Mouse (Mus musculus) ES-Bruce4 (cell line): ENCODE measurements around the gene Fam83g. TPM values are rescaled to one million over a fixed set of nuclear protein-coding genes. Genes with fewer than 3 reads are reported as not detected.

Source experiments
- H3K27ac ChIP-seq: 2 replicates; pipeline ENCODE4 v1.5.1; 2012; ENCODE audit warnings: low read length, inconsistent platforms; ENCODE audit not compliant: insufficient read depth
- H3K27me3 ChIP-seq: 2 replicates; pipeline ENCODE4 v1.6.1; 2012; ENCODE audit warnings: mild to moderate bottlenecking, low read length, inconsistent platforms; ENCODE audit not compliant: control insufficient read depth, poor library complexity, insufficient read depth, severe bottlenecking
- H3K36me3 ChIP-seq: 2 replicates; pipeline ENCODE4 v1.6.1; 2012; ENCODE audit warnings: inconsistent platforms, mild to moderate bottlenecking, low read length, moderate library complexity; ENCODE audit not compliant: control insufficient read depth, poor library complexity, insufficient read depth, severe bottlenecking
- H3K4me1 ChIP-seq: one replicate; pipeline ENCODE4 v1.8.1; 2011; ENCODE audit warnings: low read length; ENCODE audit not compliant: control insufficient read depth, insufficient read depth
- H3K4me3 ChIP-seq: 2 replicates; pipeline ENCODE4 v1.5.1; 2011; ENCODE audit warnings: low read depth, mild to moderate bottlenecking, low read length
- H3K9ac ChIP-seq: 2 replicates; pipeline ENCODE4 v1.6.1; 2012; ENCODE audit warnings: low read depth, mild to moderate bottlenecking, inconsistent platforms; ENCODE audit not compliant: poor library complexity, severe bottlenecking
- H3K9me3 ChIP-seq: replicated peaks from 2 replicates; pipeline ENCODE4 v1.6.1; 2012; ENCODE audit warnings: mild to moderate bottlenecking, low read length, inconsistent platforms; ENCODE audit not compliant: control insufficient read depth, poor library complexity, insufficient read depth, severe bottlenecking
- CTCF ChIP-seq: IDR thresholded peaks from one replicate; pipeline ENCODE4 v1.8.1; 2011; ENCODE audit warnings: low read depth, low read length
- EP300 ChIP-seq: IDR thresholded peaks from 2 replicates; pipeline ENCODE4 v1.6.1; 2011; ENCODE audit warnings: low read depth, low read length; ENCODE audit not compliant: insufficient read depth
- POLR2A ChIP-seq: IDR thresholded peaks from one replicate; pipeline ENCODE4 v1.8.1; 2011; ENCODE audit warnings: low read length; ENCODE audit not compliant: insufficient read depth
- polyA plus RNA-seq: library from polyadenylated mRNA; stranded (reverse); fragments of >200 nt; gene quantifications from 2 replicates; pipeline ENCODE4 v1.2.4, GENCODE M21; 2011; ENCODE audit warnings: low read depth; ENCODE audit not compliant: missing spikeins, insufficient read depth, insufficient read length

The Fam83g gene
- polyA plus RNA-seq, 1 experiment = 7.7 TPM

DNA sequence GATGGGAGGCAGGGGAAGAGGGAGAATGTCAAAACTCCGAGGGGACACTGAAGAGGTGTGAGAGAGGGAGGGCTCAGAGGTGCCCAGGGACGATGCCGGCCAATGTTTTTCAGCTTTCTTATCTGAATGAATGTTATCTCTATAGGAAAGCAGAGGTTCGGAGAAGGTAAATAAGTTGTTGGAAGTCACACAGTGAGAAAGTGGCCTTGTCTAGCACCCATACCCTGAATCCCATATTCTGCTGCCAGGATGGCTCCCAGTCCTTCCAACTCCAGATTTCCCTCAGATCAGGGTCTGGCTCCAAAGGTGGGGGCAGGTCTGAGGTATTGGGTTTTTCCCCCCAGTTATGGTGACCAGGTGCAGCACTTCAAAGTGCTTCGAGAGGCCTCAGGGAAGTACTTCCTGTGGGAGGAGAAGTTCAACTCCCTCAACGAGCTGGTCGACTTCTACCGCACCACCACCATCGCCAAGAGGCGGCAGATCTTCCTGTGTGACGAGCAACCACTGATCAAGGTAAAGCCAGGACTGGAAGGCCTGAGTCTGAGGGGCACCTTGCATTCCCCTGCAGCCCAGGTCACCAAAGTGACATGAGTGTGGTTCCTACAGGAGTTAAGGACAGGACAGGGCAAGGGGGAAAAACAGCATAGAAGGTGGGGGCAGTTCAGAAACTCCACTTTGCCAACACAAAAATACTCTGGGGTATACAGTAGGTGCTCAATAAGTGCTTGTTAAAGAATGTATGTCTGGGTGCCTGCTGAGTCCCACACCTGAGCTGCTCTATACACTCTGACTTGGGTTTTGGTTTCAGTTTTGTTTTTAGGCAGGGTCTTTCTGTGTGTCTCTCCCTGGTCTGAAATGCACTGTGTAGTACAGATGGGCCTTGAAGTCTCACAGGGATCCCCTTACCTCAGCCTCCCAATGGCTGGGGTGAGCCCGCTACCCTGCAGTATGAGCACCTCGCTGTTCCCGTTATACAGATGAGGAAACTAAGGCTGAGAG, 14.1 kb upstream of the Fam83g start:
- no peak overlapping the region for H3K9ac ChIP-seq
- no peaks in the 10 kb centered on the region for H3K36me3 ChIP-seq
- H3K4me3 ChIP-seq = no peak overlapping the region
- H3K27ac ChIP-seq = no peak overlapping the region
- no peaks in the 10 kb centered on the region for H3K9me3 ChIP-seq
- H3K27me3 ChIP-seq = no peaks in the 10 kb centered on the region
- H3K4me1 ChIP-seq = no peaks in the 10 kb centered on the region
- no peak for TF ChIP-seq CTCF
- no peak for TF ChIP-seq EP300
- no peak for TF ChIP-seq POLR2A

DNA sequence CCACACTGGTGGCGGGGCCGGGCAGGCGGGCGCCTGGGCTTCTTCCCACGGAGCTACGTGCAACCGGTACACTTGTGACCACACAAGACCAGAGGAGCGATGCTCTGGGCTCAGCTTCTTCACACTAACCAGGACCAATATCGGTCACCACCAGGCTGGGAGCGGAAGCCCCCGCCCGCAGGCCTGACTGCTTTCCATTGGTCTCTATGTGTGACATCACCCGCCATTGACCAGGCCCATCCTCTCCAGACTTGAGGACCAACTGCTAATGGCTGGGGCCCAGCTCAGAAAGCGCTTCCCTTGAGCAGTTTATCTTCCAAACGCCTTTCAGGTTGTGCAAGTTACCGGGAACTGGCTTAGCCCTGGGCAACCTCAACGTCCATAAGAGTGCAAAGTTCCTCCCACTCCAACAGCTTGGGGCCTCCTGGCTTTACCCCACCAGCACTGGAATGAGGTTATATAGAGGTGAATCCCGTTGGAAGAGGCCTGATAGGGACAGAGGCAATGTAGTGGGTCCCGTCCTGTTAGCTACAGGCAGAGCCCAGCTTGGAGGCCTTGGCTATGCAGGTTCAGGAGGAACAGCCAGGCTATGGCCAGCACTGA, 12.0 kb upstream of the Fam83g start:
- TF ChIP-seq POLR2A = no peak
- TF ChIP-seq CTCF = no peak
- TF ChIP-seq EP300 = no peak
- H3K27me3 ChIP-seq = no peaks in the 10 kb centered on the region
- peak overlapping the region; percentile 52 for H3K9ac ChIP-seq
- H3K4me3 ChIP-seq = peak overlapping the region; percentile 62
- H3K4me1 ChIP-seq = peaks cover 9% of the 10 kb centered on the region
- H3K27ac ChIP-seq = no peak overlapping the region
- H3K36me3 ChIP-seq = no peaks in the 10 kb centered on the region
- no peaks in the 10 kb centered on the region for H3K9me3 ChIP-seq

GRCm38 (mm10) chr11:61673686-61674085, 10.2 kb upstream of the Fam83g start:
- no peak overlapping the region for H3K9ac ChIP-seq
- H3K36me3 ChIP-seq = no peaks in the 10 kb centered on the region
- H3K9me3 ChIP-seq = no peaks in the 10 kb centered on the region
- no peak overlapping the region for H3K4me3 ChIP-seq
- peaks cover 9% of the 10 kb centered on the region for H3K4me1 ChIP-seq
- no peak for TF ChIP-seq POLR2A
- peak; percentile 68 for TF ChIP-seq CTCF
- no peaks in the 10 kb centered on the region for H3K27me3 ChIP-seq
- H3K27ac ChIP-seq = no peak overlapping the region

DNA sequence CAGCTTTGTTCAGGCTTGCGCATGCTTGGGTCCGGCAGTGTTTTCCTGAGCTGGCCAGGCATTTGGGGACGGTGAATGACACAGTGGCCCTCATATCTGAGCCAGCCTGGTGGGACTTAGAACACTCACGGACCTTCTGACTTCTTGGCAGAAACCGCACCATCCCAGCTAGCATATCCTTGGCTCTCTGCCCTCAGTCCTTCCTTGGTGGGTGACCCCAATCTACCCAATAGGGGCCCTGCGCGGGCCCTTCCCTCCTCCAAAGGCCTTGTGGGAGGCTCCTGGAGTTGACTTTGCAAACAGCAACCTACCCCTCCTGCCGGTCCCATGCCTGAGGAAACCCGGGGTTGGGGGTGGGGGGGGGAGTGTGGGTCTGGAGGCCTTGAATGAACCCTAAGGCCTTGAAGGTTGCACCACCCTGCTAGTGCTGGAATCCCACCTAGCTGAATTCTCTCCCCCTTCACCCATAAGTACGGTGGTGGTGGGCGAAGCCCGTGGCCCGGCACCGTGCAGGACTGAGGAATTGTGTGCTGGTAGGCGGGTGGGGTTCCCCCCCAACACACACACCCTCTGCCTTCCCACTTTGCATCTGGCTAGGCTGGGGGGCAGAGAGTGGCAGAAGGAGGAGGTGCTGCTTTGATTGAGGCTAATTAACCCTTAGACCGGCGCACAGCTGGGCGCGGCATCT, 9.6 kb upstream of the Fam83g start:
- peaks cover 9% of the 10 kb centered on the region for H3K4me1 ChIP-seq
- TF ChIP-seq EP300 (no peak), CTCF (no peak), POLR2A (no peak)
- H3K27me3 ChIP-seq = no peaks in the 10 kb centered on the region

DNA sequence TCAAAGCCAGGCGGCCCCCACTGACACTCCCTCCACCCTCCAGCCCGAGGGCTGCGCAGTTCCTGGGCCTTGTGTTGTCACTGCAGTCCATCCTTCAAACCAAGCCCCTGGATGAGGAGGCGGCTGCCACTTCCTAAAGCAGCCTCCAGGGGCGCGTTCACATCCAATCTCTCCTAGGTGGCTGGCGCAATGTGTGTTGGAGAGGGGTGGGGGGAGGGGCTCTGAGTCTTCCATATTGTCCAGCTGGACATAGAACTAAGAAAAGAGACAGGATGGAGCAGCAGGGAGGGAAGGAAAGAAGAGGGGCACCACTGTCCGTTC, 9.1 kb upstream of the Fam83g start:
- Histone ChIP-seq H3K9ac (peak overlapping the region; percentile 49), H3K4me3 (no peak overlapping the region), H3K27ac (peak overlapping the region; percentile 19; the same call in 1 of the 2 replicates), H3K27me3 (no peaks in the 10 kb centered on the region), H3K36me3 (no peaks in the 10 kb centered on the region), H3K9me3 (no peaks in the 10 kb centered on the region), H3K4me1 (peaks cover 9% of the 10 kb centered on the region)
- peak; percentile 54 for TF ChIP-seq CTCF
- TF ChIP-seq EP300 = peak; percentile 57; the same call in 1 of the 2 replicates
- TF ChIP-seq POLR2A = no peak

More for the DNA sequence above, 9.6 kb upstream of the Fam83g start:
- H3K27ac ChIP-seq = no peak overlapping the region
- H3K9me3 ChIP-seq = no peaks in the 10 kb centered on the region
- no peak overlapping the region for H3K9ac ChIP-seq
- H3K36me3 ChIP-seq = no peaks in the 10 kb centered on the region
- H3K4me3 ChIP-seq = no peak overlapping the region

DNA sequence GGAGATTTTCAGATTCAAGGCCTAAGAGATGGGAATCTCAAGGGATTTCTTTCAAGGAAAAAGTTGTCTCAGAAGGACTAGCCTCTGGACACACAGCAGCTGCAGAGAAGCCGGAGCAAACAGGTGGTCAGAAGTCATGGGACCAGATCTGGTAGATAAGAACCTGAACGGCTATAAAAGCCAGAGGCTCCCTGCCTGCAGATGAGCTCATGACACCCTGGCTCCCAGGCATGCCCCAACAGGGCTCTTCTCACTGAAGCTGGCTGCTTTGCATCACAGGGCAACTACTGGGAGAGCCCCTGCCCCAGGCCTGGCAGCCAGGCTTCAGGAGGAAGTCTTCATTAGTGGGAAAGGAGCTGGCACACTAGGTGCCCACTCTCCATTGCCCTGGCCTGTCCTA, 8.6 kb upstream of the Fam83g start:
- H3K27me3 ChIP-seq = no peaks in the 10 kb centered on the region

More for the DNA sequence above, 8.6 kb upstream of the Fam83g start:
- Histone ChIP-seq H3K4me3 (no peak overlapping the region), H3K4me1 (peaks cover 9% of the 10 kb centered on the region), H3K9ac (peak overlapping the region; percentile 49), H3K36me3 (no peaks in the 10 kb centered on the region), H3K27ac (peak overlapping the region; percentile 30), H3K9me3 (no peaks in the 10 kb centered on the region)
- no peak for TF ChIP-seq POLR2A
- no peak for TF ChIP-seq EP300
- TF ChIP-seq CTCF = no peak
